Mouse (Mus musculus) right cerebral cortex, postnatal 10 days (tissue): ENCODE measurements around the gene Gpam.

ENCODE experiments used
- DNase-seq, 2 experiments: peaks; one replicate each; pipeline ENCODE4 v3.0.0; 2021; ENCODE audit warnings: low spot score in 2 of 2

Gpam gene

GRCm38 (mm10) chr19:55139301-55139700 is 12.3 kb upstream of the Gpam start:
- no peak for DNase-seq

DNA sequence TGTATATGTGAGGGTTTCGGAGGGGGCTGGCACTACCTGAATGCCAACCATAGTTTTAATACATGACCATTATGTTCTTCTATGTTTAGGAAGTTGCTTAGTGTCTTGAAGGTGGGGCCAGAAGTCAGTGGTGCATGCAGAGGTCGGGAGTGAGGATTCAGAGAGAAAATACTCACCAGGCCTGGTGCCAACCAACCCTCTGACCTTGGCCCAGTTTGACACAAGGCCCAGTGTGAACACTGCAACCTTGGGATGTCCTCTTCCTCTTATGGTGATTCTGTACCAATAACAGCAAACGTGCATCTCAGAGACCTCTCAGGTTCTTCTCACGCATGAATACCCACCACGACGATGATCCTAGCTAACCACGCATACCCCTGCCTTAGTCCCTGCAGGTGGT is 11.5 kb upstream of the Gpam start:
- no peak for DNase-seq

- no peak for DNase-seq
Observed at GRCm38 (mm10) chr19:55137884-55138283, 10.8 kb upstream of the Gpam start.

GRCm38 (mm10) chr19:55136693-55137427 is 9.8 kb upstream of the Gpam start:
- no peak for DNase-seq

- DNase-seq = no peak
Observed at GRCm38 (mm10) chr19:55135918-55136317, 8.9 kb upstream of the Gpam start.

DNA sequence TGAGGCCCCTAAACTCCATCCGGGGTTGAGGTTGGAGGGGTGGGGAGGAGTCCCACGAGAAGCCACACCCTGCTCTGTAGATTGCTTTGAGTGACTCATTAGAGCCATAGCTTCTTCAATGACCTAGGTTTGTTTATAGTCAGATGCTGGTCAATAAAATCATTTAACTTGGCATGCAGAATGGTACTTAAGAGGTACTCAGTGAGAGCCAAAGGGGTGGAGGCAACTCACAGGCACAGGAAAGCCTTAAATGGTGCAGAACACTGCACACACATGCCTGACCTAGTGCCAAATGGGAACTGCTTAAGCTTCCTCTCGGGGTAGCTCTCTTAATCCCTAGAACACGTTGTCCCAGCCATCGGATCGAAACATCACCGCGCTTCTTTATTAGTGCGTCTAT is 7.5 kb upstream of the Gpam start:
- DNase-seq = no peak

DNA sequence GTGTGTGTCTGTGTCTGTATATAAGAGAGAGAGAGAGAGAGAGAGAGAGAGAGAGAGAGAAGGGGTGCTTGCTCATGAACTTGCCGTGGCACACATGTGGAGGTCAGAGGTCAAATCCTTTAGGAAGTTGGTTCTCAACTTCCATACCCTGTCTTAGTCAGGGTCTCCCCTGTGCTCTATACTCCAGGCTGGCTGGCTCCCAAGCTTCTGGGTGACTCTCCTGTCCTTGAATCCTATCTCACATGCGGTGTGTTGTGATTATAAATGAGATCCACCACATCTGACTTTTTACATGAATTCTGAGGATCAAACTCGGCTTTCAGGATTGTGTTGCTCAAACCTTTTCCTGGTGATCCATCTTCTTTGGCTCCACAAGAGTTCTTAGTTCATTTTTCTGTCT is 5.4 kb upstream of the Gpam start:
- no peak for DNase-seq

DNA sequence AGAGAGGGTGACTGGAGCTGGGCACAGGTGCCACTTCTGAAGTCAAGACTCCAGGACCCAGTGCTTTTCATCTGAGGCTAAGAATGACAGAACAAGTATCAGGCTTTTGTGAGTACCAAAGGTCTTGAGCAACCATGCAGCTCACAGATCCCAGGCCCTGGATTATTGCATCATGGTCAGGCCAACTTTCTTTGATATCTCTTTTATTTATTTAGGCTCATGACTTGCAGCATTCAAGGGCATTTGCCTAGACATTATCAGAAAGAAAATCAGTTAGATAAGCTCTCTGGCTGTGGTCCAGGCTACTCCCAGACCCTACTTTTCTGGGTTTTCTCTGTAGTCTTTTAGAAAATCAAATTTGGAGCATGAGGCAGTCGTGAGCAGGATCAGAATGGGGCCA is 4.7 kb upstream of the Gpam start:
- no peak for DNase-seq

GRCm38 (mm10) chr19:55128469-55128868 is 1.4 kb upstream of the Gpam start:
- no peak for DNase-seq

GRCm38 (mm10) chr19:55125456-55125855 is 1.6 kb downstream of the Gpam start:
- peak in 1 of 2 experiments; percentile 6 for DNase-seq

GRCm38 (mm10) chr19:55123001-55123536 is 4.0 kb downstream of the Gpam start:
- DNase-seq = peak; percentile 58 to 77

DNA sequence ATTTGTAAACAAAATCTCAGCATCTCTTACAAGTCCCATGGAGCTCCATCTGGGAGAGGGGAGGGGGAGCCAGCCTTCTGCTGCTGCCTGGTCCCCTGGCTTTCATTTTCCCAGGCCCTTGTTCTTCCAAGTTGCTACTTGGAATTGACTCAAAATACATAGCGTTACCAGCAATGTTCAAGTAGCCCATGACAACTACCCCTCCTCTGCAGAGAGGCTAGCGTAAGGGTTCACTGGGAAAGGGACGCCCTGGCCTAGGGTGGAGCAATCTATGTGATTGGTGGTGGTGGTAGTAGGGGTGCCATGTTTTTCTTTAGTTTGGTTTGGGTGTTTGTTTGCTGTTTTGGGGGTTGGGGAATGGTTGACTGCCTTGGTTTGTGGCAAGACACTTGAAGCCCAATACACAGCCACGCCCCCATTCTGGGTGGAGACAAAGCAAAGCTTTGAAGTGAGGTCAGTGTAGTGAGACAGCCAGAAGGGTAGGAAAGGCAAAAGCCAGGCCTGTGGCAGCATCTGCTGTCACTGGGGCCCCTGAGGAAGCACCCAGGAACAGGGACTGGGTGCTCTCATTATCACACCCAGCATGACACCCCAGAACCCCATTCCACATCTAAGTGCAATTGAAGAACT is 4.6 kb downstream of the Gpam start:
- DNase-seq = peak; percentile 47 to 52

GRCm38 (mm10) chr19:55121836-55122235 is 5.2 kb downstream of the Gpam start:
- no peak for DNase-seq

DNA sequence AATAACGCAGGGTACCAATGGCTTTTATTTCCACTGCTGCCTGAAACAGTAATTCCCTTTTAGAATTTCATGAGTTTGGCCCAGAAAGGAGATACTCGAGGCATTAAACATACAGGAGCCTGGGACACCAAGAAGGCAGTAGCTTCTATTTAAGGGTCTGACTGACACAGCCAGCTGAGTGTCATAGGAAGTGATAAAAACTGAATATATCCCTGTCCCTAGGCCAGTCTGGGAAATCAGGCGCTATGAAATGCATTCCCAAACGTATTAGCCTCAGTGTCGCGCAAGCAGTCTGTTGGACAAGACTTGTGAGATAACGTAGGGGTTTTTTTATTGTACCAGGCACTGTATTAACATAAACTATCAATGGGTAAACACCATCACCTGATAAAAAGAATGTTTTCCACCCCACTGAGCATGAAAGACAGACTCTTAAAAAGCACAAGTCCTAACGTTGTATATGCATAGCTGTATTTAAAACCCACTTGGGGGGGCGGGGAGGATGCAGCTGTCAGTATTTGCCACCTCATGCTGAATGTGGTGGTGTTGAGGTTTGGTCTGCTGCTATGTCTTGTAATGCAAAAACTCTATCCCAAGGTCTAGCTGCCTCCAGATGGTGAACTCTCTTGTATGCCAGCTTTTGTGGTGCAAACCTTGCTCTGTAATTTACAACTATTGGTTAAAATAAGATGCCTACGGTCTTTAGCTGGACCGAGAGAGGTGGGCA is 6.4 kb downstream of the Gpam start:
- DNase-seq = peak in 1 of 2 experiments; percentile 20

- DNase-seq = peak in 1 of 2 experiments; percentile 18
Observed at GRCm38 (mm10) chr19:55119541-55119940, 7.5 kb downstream of the Gpam start.

DNA sequence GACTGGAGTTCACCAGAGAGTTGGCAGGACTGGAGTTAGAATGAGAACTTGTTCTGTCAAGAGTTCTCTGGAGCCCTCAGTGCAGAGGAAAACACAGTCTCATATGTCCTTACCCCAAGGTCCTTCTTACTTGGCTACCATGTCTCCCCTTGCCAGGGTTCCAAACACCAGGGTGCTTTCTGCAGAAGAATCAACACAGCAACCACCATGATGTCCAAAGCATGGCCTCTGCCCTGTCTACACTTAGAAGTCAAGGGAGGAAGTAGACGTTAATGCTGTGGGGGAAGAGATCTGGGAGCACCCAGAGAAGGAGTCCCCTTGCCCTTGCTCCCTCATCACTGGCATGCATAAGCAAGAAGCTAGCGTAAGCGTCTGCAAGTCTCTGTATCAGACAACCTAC is 9.0 kb downstream of the Gpam start:
- peak in 1 of 2 experiments; percentile 9 for DNase-seq

DNA sequence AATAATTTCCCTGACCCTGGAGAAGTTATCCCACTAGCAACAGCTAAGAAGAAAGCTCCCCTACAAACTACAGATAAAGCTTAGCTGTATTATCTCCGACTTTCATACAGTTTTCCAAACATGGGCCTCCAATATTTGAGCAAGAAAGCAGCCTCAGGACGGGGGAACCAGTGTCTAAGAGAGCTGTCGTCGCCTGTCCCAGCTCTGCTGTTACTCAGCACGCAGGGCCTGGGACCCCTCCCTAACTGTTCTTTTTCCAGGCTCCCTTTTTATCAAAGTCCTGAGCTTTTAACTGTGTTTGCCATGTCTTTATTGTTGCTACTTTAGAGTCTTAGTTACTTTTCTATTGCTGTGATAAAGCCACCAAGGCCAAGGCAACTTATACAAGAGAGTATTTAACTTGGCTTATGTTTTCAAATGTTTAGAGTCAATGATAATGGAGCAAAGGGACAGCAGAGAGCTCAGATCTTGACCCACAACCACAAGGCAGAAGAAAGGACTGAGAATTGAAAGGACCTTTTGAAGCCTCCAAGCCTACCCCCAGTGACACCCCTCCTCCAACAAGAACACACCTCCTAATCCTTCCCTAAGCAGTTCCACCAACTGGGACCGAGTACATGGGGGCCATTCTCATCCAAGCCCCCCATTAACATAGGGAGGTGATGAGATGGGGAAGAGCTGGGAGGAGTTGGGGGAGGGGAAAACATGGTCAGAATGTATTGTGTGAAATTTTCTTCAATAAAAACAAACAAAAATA is 9.8 kb downstream of the Gpam start:
- DNase-seq = no peak

DNA sequence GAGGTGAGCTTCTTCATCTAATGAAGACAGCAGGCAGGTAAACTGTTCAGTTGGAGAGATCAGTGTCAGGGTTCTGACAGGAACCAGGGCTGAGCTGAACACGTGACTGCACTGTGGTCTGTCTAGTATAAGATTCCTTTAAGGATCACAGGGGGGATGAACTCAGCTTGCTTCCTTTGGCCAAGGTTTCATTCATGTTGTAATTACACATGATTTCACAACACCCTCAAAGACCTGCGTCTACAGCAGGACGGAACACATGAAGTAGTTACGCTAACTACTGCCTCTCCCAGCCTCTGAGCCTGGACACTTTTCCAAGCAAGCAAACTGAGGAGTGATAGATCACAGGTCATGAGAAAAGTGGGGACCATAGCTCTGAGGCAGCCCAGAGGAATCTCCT is 11.5 kb downstream of the Gpam start:
- DNase-seq = no peak

DNA sequence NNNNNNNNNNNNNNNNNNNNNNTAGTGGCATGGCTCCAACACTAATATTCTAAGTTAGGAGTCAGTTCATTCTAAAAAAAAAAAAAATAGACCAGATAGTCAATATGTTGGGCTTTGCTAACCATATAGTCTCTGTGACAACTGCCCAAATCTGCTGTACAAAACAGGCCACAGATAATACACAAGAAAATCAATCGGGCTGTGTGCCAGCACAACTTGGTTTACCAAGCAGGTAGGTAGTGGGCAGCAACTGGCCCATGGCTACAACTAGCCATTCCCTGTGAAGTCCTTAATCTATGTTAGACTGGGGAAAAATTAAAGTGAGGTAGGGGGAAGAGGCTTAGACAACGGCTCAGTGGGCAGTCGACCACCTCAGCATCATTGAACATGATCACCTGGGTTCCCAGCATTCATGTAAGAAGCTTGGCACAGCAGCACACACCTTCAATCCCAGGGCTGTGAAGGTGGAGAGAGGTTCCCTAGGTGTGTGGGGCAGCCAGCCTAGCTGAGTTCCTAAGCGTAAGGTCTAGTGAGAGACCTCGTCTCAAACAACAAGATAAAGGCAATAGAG is 12.1 kb downstream of the Gpam start:
- no peak for DNase-seq

DNA sequence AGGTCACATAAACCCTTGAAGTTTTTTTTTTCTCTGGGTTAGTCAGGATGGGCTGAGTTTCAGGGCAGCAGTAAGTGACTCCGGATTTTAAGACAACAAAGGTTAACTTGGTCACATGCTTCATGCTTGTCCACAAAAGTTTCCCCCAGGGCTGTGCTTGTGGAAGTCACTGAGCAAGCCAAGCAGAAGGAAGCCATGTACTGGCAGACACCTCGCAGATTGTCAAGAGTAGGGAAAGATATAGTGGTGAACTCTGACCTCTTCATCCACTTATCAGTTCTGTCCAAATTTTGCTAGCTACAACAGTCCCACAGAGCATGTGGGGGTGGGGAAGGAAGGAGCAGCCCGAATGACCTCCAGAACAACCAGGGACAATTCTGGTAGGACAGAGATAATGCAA is 19.1 kb downstream of the Gpam start:
- DNase-seq = no peak

- no peak for DNase-seq
Observed at GRCm38 (mm10) chr19:55105969-55106368, 21.1 kb downstream of the Gpam start.
